Mouse (Mus musculus) embryonic facial prominence, embryonic 10.5 days (tissue): ENCODE measurements around the gene Rps6ka4. TPM values are rescaled to one million over a fixed set of nuclear protein-coding genes. Genes with fewer than 3 reads are reported as not detected.
A peak's percentile ranks its signal among the peaks of the same experiment; 100 is the strongest.

Experiments used
- DNase-seq: peaks from one replicate; pipeline ENCODE4 v3.0.0-alpha.2; 2017; ENCODE audit warnings: low spot score
- H3K27ac ChIP-seq: fragments of 300-500 bp; sonication (generic); replicated peaks from 2 replicates; pipeline ENCODE4 v1.5.1; 2016; ENCODE audit warnings: mild to moderate bottlenecking
- H3K27me3 ChIP-seq: fragments of 300-500 bp; sonication (generic); replicated peaks from 2 replicates; pipeline ENCODE4 v1.6.1; 2016; ENCODE audit warnings: low read depth, mild to moderate bottlenecking; ENCODE audit not compliant: poor library complexity, severe bottlenecking
- H3K36me3 ChIP-seq: fragments of 300-500 bp; sonication (generic); replicated peaks from 2 replicates; pipeline ENCODE4 v1.6.1; 2016; ENCODE audit warnings: mild to moderate bottlenecking, moderate library complexity
- H3K4me1 ChIP-seq: fragments of 300-500 bp; sonication (generic); 2 replicates; pipeline ENCODE4 v1.6.1; 2016
- H3K4me3 ChIP-seq: fragments of 300-500 bp; sonication (generic); 2 replicates; pipeline ENCODE4 v1.5.1; 2016; ENCODE audit warnings: mild to moderate bottlenecking, moderate library complexity
- H3K9me3 ChIP-seq: fragments of 300-500 bp; sonication (generic); 2 replicates; pipeline ENCODE4 v1.6.1; 2016; ENCODE audit warnings: mild to moderate bottlenecking
- WGBS: fragments of 180-500 bp; shearing (Covaris S2); methylation state at CpG from one replicate; pipeline ENCODE4 v1.1.7; 2016; 5-methylcytosine and 5-hydroxymethylcytosine counted together
- polyA plus RNA-seq: library from polyadenylated mRNA; unstranded; fragments of >200 nt; fragmentation: Nextera tagmentation; extraction: Ambion mirVana; gene quantifications from 2 replicates; pipeline ENCODE4 v1.2.1, GENCODE M21; 2016

The Rps6ka4 gene
- 5.3 and 7.0 TPM in 2 replicates for polyA plus RNA-seq

- Histone ChIP-seq H3K27me3 (peaks cover 100% of the 10 kb centered on the region), H3K27ac (peak within 1 kb of the TSS; percentile 76)
- 2% methylated on average over 44 of the region's 44 CpGs for WGBS
Observed at GRCm38 (mm10) chr19:6840475-6841291, at the start of gene Rps6ka4. Gene Rps6ka4 (minus strand): TSS chr19:6840636.

GRCm38 (mm10) chr19:6877965-6878364, 37.5 kb upstream of the Rps6ka4 start:
- H3K27ac ChIP-seq = no peak overlapping the region
- no peaks in the 10 kb centered on the region for H3K27me3 ChIP-seq
- DNase-seq = no peak

More at GRCm38 (mm10) chr19:6840475-6841291, at the start of gene Rps6ka4:
- Histone ChIP-seq H3K4me3 (peak within 1 kb of the TSS; percentile 77), H3K4me1 (peaks cover 31% of the 10 kb centered on the region), H3K36me3 (no peaks in the 10 kb centered on the region), H3K9me3 (no peaks in the 10 kb centered on the region)
- DNase-seq = peak; percentile 72

GRCm38 (mm10) chr19:6876799-6877198, 36.4 kb upstream of the Rps6ka4 start:
- no peak for DNase-seq
- Histone ChIP-seq H3K4me3 (no peak overlapping the region), H3K27me3 (no peaks in the 10 kb centered on the region), H3K9me3 (peaks cover 11% of the 10 kb centered on the region; the same call in 1 of the 2 replicates), H3K36me3 (no peaks in the 10 kb centered on the region), H3K27ac (no peak overlapping the region), H3K4me1 (no peaks in the 10 kb centered on the region)

More at GRCm38 (mm10) chr19:6877965-6878364, 37.5 kb upstream of the Rps6ka4 start:
- WGBS = 88% methylated on average over 4 of the region's 4 CpGs
- Histone ChIP-seq H3K4me3 (no peak overlapping the region), H3K36me3 (no peaks in the 10 kb centered on the region), H3K4me1 (no peaks in the 10 kb centered on the region), H3K9me3 (peaks cover 11% of the 10 kb centered on the region; the same call in 1 of the 2 replicates)

GRCm38 (mm10) chr19:6875834-6876233, 35.4 kb upstream of the Rps6ka4 start:
- 92% methylated on average over 6 of the region's 6 CpGs for WGBS

GRCm38 (mm10) chr19:6874257-6874656, 33.8 kb upstream of the Rps6ka4 start:
- 83% methylated on average over 1 of the region's 1 CpGs for WGBS
- H3K4me1 ChIP-seq = peaks cover 8% of the 10 kb centered on the region
- H3K9me3 ChIP-seq = no peaks in the 10 kb centered on the region
- no peak for DNase-seq
- no peaks in the 10 kb centered on the region for H3K27me3 ChIP-seq
- no peaks in the 10 kb centered on the region for H3K36me3 ChIP-seq
- H3K4me3 ChIP-seq = no peak overlapping the region
- no peak overlapping the region for H3K27ac ChIP-seq

More at GRCm38 (mm10) chr19:6875834-6876233, 35.4 kb upstream of the Rps6ka4 start:
- Histone ChIP-seq H3K4me1 (peaks cover 4% of the 10 kb centered on the region; the same call in 1 of the 2 replicates), H3K27me3 (no peaks in the 10 kb centered on the region), H3K36me3 (no peaks in the 10 kb centered on the region), H3K27ac (no peak overlapping the region), H3K4me3 (no peak overlapping the region), H3K9me3 (peaks cover 8% of the 10 kb centered on the region; the same call in 1 of the 2 replicates)
- no peak for DNase-seq

DNA sequence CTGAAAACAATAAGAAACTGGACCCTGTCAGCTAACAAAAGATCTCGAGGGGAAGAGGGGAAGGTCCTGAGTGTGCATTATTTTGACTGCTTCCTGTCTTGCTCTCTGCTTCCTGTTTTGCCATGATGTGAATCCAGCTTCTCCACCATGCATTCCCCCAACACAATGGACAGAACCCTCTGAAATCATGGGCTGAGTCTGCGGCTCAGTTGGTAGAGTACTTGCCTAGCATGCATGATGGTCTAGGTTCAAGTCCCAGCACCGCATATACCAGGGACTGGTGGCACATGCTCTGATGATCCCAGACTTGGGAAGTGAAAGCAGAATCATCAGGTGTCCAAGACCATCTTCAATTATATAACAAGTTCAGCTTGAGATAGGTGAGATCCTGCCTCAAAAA, 32.3 kb upstream of the Rps6ka4 start:
- no peak overlapping the region for H3K4me3 ChIP-seq
- WGBS = 81% methylated on average over 3 of the region's 3 CpGs
- peaks cover 10% of the 10 kb centered on the region for H3K4me1 ChIP-seq
- no peaks in the 10 kb centered on the region for H3K36me3 ChIP-seq
- no peak overlapping the region for H3K27ac ChIP-seq
- H3K27me3 ChIP-seq = no peaks in the 10 kb centered on the region
- DNase-seq = no peak
- no peaks in the 10 kb centered on the region for H3K9me3 ChIP-seq

DNA sequence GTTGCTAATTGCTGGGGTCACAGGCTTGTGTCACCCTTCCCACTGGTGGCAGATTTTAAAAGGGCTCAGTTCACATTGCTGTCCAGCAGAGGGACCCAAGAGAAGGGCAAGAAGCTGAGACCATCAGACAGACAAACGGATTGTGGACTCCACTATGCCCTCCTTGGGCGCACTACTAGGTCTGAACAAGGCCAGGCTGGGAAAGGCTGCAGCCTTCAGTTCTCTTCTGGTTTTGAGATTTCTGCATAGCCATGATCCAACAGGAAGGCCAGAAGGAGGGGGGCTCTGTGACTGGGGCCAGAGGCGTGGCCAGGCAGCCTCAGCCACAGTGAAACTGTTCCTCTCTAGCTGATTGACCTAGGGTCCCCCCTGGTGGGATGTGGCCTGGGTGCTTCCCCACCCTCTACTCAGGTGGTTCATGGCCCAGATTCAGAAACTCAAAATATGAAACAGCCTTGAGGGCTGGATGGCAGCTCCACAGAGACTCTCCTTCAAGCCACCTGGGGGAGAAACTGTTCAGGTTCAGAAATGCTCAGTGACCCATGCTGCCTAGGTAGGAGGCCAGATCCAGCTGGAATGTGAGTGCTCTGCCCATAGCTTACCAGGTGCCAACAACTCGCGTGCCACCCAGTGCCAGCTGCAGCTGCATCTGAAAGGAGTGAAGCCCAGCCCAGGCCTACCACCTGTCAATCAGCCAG, 31.3 kb upstream of the Rps6ka4 start:
- no peak overlapping the region for H3K27ac ChIP-seq
- no peaks in the 10 kb centered on the region for H3K9me3 ChIP-seq
- no peak for DNase-seq
- H3K36me3 ChIP-seq = no peaks in the 10 kb centered on the region
- peaks cover 10% of the 10 kb centered on the region for H3K4me1 ChIP-seq
- H3K27me3 ChIP-seq = no peaks in the 10 kb centered on the region
- WGBS = 59% methylated on average over 5 of the region's 5 CpGs
- no peak overlapping the region for H3K4me3 ChIP-seq

DNA sequence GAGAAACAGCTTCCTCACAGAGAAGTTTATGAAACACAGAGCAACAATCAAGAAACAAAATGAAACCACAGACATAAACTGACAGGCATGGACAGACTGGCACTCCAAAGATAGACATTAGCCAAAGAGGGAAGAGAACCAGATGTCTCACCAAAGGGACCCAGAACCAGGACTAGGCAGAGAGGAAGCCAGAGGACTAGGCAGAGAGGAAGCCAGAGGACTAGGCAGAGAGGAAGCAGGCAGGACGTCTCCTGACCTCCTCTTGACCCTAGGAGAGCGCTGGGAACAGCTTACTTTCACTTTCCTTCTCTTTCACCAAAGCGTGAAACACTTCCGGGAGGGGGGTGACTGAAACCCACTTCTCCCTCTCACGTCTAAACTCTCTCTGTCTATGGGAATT, 28.9 kb upstream of the Rps6ka4 start:
- Histone ChIP-seq H3K36me3 (no peaks in the 10 kb centered on the region), H3K9me3 (no peaks in the 10 kb centered on the region), H3K4me3 (peak overlapping the region; percentile 30; the same call in 1 of the 2 replicates), H3K27me3 (no peaks in the 10 kb centered on the region), H3K27ac (0 out of 2 replicates have a peak overlapping the region, but pooled peaks have one; percentile 40), H3K4me1 (peaks cover 10% of the 10 kb centered on the region)
- WGBS = 8% methylated on average over 5 of the region's 5 CpGs
- no peak for DNase-seq

DNA sequence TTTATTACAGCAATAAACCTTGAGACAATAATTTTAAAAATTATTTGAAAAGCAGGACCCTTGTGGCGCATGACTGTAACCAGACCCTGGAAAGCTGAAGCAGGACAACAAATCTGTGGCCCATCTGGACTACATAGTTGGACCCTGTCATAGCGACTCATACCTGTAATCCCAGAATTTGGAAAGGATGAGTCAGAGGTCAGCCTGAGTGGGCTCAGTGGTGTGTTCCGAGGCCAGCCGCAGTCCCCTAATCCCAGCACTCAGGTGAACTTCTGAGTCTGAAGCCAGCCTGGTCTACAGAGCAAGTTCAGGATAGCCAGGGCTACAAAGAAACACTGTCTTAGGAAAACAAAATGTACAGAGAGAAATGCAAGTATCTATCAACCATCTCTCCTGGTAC, 21.0 kb upstream of the Rps6ka4 start:
- Histone ChIP-seq H3K4me1 (peaks cover 9% of the 10 kb centered on the region), H3K27me3 (peaks cover 5% of the 10 kb centered on the region; the same call in 1 of the 2 replicates), H3K4me3 (no peak overlapping the region), H3K9me3 (no peaks in the 10 kb centered on the region), H3K36me3 (no peaks in the 10 kb centered on the region), H3K27ac (no peak overlapping the region)
- DNase-seq = no peak
- WGBS = 89% methylated on average over 4 of the region's 4 CpGs

DNA sequence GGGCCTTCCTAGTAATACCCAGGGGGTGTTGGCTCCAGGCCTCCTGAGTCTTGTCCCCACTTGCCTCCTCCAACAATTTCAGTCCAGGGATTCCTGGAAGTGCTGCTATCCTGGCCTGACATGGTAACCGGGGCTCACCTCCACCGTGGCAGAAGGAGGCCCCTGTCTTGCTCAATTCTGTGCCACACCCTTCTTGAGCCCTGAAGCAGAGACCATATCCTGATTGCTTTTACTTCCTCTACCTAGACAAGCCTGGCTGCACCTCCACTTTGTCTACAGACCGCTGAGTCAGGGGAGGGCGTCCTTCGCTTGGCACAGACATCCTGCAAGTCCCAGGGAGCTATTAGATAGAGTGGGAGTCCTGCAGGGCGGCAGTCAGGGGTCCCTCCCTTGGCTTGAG, 20.3 kb upstream of the Rps6ka4 start:
- peaks cover 12% of the 10 kb centered on the region for H3K27me3 ChIP-seq
- no peak overlapping the region for H3K27ac ChIP-seq
- H3K36me3 ChIP-seq = no peaks in the 10 kb centered on the region
- no peak for DNase-seq
- no peak overlapping the region for H3K4me3 ChIP-seq
- 85% methylated on average over 6 of the region's 6 CpGs for WGBS
- peaks cover 17% of the 10 kb centered on the region for H3K4me1 ChIP-seq
- no peaks in the 10 kb centered on the region for H3K9me3 ChIP-seq

GRCm38 (mm10) chr19:6859971-6860370, 19.5 kb upstream of the Rps6ka4 start:
- Histone ChIP-seq H3K36me3 (no peaks in the 10 kb centered on the region), H3K4me1 (peaks cover 24% of the 10 kb centered on the region), H3K4me3 (no peak overlapping the region), H3K27ac (no peak overlapping the region), H3K9me3 (no peaks in the 10 kb centered on the region), H3K27me3 (peaks cover 20% of the 10 kb centered on the region)
- DNase-seq = no peak
- WGBS = 86% methylated on average over 3 of the region's 3 CpGs

DNA sequence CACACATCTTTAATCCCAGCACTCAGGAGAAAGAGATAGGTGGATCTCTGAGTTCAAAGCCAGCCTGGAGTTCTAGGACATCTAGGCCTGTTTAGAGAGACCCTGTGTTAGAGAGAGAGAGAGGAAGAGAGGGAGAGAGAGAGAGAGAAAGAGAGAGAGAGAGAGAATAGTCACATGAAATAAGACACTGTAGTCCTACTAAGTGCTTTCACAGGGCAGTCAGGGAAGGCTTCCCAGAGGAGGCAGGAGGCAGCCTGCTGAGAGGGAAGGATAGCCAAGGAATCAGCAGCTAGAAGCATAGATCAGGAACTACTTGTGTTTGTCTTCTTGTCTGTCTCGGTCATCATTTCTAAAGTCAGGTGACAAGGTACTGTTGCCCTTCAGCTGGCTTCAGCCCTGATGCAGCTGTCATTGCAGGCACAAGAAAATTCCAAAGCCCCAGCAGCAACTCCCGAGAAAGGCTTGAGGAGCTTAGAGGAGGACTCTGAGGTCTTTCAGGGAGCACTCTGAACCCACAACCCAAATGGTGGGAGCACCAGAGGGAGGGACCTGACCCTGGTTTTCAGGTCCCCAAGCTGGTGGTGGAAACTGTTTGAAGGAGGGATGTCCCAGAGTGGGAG, 18.7 kb upstream of the Rps6ka4 start:
- no peaks in the 10 kb centered on the region for H3K36me3 ChIP-seq
- H3K4me3 ChIP-seq = no peak overlapping the region
- no peaks in the 10 kb centered on the region for H3K9me3 ChIP-seq
- 68% methylated on average over 2 of the region's 2 CpGs for WGBS
- peaks cover 28% of the 10 kb centered on the region for H3K4me1 ChIP-seq
- H3K27me3 ChIP-seq = peaks cover 28% of the 10 kb centered on the region
- DNase-seq = no peak
- H3K27ac ChIP-seq = no peak overlapping the region
